Mouse (Mus musculus): ENCODE measurements around the gene Olfml3. TPM values are rescaled to one million over a fixed set of nuclear protein-coding genes. Genes with fewer than 3 reads are reported as not detected.

Gene Olfml3
- polyA plus RNA-seq, 1 experiment: 15.3 TPM

- no peak for TF ChIP-seq REST (IDR thresholded peaks at IDR 0.05; ENCODE audit: insufficient read depth, insufficient read length)
- TF ChIP-seq USF1 (IDR thresholded peaks at IDR 0.05; ENCODE audit: low read depth): no peak
- TF ChIP-seq SRF (IDR thresholded peaks at IDR 0.05; ENCODE audit: control insufficient read depth, insufficient read length, low read depth): no peak
- no peak for TF ChIP-seq MYOD1 (IDR thresholded peaks at IDR 0.05; ENCODE audit: control insufficient read depth in 1 of 3, insufficient read length in 2 of 3, low read depth in 2 of 3)
- TF ChIP-seq MYOG (IDR thresholded peaks at IDR 0.05; ENCODE audit: control insufficient read depth in 1 of 3, insufficient read depth in 1 of 3, insufficient read length in 2 of 3, low read depth in 2 of 3): no peak
- no peak for TF ChIP-seq CEBPB (IDR thresholded peaks at IDR 0.05; ENCODE audit: insufficient read depth, poor library complexity, severe bottlenecking)
- no peak for TF ChIP-seq POLR2A (IDR thresholded peaks at IDR 0.05; ENCODE audit: insufficient read length, low read depth)
- TF ChIP-seq POLR2AphosphoS2 (IDR thresholded peaks at IDR 0.05; ENCODE audit: insufficient read length, low read depth): no peak
- no peak for TF ChIP-seq E2F4 (IDR thresholded peaks at IDR 0.05; ENCODE audit: insufficient read depth)
- no peak for TF ChIP-seq TCF12 (IDR thresholded peaks at IDR 0.05; ENCODE audit: insufficient read depth, poor library complexity, severe bottlenecking)
- TF ChIP-seq TCF3 (IDR thresholded peaks at IDR 0.05; ENCODE audit: insufficient read length, low read depth): no peak
- no peaks in the 10 kb centered on the region for H3K36me3 ChIP-seq (ENCODE audit: control insufficient read depth, insufficient read depth)
- no peak overlapping the region for H3K4me3 ChIP-seq
- no peak overlapping the region for H3ac ChIP-seq (ENCODE audit: control insufficient read depth, insufficient read length)
- no peak overlapping the region for H3K4me2 ChIP-seq (ENCODE audit: low read depth)
- no peaks in the 10 kb centered on the region for H3K79me2 ChIP-seq (ENCODE audit: control insufficient read depth, insufficient read depth)
- H3K27me3 ChIP-seq (ENCODE audit: control insufficient read depth, insufficient read depth, insufficient read length): no peaks in the 10 kb centered on the region
Observed at GRCm38 (mm10) chr3:103724137-103724536, 13.7 kb downstream of the Olfml3 start.

DNA sequence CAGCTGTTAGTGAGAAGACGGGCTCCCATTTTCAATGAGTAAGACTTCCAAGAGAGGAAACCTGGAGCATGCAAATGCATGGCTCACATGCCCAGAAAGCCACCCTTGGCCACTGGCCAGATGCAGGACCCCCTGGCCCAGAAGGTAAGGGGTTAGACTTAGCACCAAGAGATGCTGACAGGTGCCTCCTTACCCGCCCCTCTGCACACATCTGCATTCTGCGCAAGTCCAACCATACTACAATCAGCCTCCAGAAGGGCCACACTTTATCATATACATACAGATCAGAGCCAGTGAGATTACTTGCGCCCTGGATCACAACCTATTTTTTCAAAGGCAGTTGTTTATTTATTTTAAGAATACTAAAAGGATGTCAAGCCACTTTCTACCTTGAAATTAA, 19.1 kb downstream of the Olfml3 start:
- Histone ChIP-seq H3K4me3 (no peak overlapping the region), H3K27me3 (ENCODE audit: control insufficient read depth, insufficient read depth, insufficient read length) (no peaks in the 10 kb centered on the region)
- TF ChIP-seq SRF (IDR thresholded peaks at IDR 0.05; ENCODE audit: control insufficient read depth, insufficient read length, low read depth) (no peak), USF1 (IDR thresholded peaks at IDR 0.05; ENCODE audit: low read depth) (no peak), MYOG (IDR thresholded peaks at IDR 0.05; ENCODE audit: control insufficient read depth in 1 of 3, insufficient read depth in 1 of 3, insufficient read length in 2 of 3, low read depth in 2 of 3) (no peak), POLR2A (IDR thresholded peaks at IDR 0.05; ENCODE audit: insufficient read length, low read depth) (no peak), TCF3 (IDR thresholded peaks at IDR 0.05; ENCODE audit: insufficient read length, low read depth) (no peak), TCF12 (IDR thresholded peaks at IDR 0.05; ENCODE audit: insufficient read depth, poor library complexity, severe bottlenecking) (no peak), MAX (IDR thresholded peaks at IDR 0.05; ENCODE audit: low read depth) (no peak), REST (IDR thresholded peaks at IDR 0.05; ENCODE audit: insufficient read depth, insufficient read length) (no peak), CEBPB (IDR thresholded peaks at IDR 0.05; ENCODE audit: insufficient read depth, poor library complexity, severe bottlenecking) (no peak), MYOD1 (IDR thresholded peaks at IDR 0.05; ENCODE audit: control insufficient read depth in 1 of 3, insufficient read length in 2 of 3, low read depth in 2 of 3) (no peak), POLR2AphosphoS2 (IDR thresholded peaks at IDR 0.05; ENCODE audit: insufficient read length, low read depth) (no peak), E2F4 (IDR thresholded peaks at IDR 0.05; ENCODE audit: insufficient read depth) (no peak)

GRCm38 (mm10) chr3:103716774-103717760, 20.7 kb downstream of the Olfml3 start:
- Histone ChIP-seq H3K4me3 (no peak overlapping the region), H3K79me2 (ENCODE audit: control insufficient read depth, insufficient read depth) (no peaks in the 10 kb centered on the region), H3K4me2 (ENCODE audit: low read depth) (peak overlapping the region; percentile 47), H3K36me3 (ENCODE audit: control insufficient read depth, insufficient read depth) (no peaks in the 10 kb centered on the region), H3ac (ENCODE audit: control insufficient read depth, insufficient read length) (no peak overlapping the region), H3K27me3 (ENCODE audit: control insufficient read depth, insufficient read depth, insufficient read length) (no peaks in the 10 kb centered on the region)
- peak in 2 of 3 experiments; percentile 3 to 16 for TF ChIP-seq MYOD1 (IDR thresholded peaks at IDR 0.05; ENCODE audit: control insufficient read depth in 1 of 3, insufficient read length in 2 of 3, low read depth in 2 of 3)
- no peak for TF ChIP-seq REST (IDR thresholded peaks at IDR 0.05; ENCODE audit: insufficient read depth, insufficient read length)

More for the DNA sequence above, 19.1 kb downstream of the Olfml3 start:
- Histone ChIP-seq H3K79me2 (ENCODE audit: control insufficient read depth, insufficient read depth) (no peaks in the 10 kb centered on the region), H3K36me3 (ENCODE audit: control insufficient read depth, insufficient read depth) (no peaks in the 10 kb centered on the region), H3K4me2 (ENCODE audit: low read depth) (no peak overlapping the region), H3ac (ENCODE audit: control insufficient read depth, insufficient read length) (no peak overlapping the region)

DNA sequence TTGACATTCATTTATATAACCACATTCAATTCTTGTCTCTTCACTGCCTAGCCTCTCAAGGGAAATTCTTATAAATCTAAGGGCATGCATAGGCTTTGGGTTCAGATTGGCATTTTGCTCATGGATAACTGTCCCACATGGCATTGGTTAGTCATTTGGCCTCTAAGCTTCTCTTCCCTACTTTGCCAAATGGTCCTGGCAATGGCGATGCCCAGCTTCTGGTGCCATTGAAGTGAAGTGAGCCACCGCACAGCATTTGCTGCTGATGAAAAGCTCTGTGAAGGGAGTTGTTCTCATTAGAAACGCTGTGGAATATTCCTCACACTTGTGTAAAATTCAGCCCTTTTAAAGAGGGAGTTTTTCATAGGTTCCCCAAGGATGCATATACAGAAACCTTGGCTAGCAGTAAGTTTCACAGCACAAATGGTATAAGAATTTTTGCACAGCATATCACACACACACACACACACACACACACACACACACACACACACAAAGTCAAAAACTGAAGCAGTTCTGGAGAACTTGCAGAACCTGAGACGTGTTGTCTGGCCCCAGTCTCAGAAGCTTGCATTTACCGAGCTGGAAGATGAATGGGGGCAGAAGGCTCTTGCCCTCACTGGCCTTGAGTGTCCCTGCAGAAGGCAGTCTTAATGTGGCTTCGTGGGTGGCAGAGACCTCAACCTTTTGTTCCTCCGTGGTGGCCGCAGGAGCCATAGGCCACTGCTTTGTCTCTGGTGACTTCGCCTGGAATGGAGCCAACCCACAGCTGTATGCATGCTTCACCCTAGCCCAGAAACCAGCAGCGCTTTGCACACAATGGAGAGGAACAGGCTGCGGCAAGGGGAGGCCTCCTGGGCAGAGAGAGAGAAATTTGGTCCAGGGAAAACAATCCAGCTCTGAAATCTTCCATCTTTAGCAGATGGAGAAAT, 21.8 kb downstream of the Olfml3 start:
- Histone ChIP-seq H3K4me2 (ENCODE audit: low read depth) (peak overlapping the region; percentile 47), H3K27me3 (ENCODE audit: control insufficient read depth, insufficient read depth, insufficient read length) (no peaks in the 10 kb centered on the region), H3K4me3 (no peak overlapping the region), H3K79me2 (ENCODE audit: control insufficient read depth, insufficient read depth) (no peaks in the 10 kb centered on the region), H3ac (ENCODE audit: control insufficient read depth, insufficient read length) (no peak overlapping the region), H3K36me3 (ENCODE audit: control insufficient read depth, insufficient read depth) (no peaks in the 10 kb centered on the region)
- TF ChIP-seq MYOG (IDR thresholded peaks at IDR 0.05; ENCODE audit: control insufficient read depth in 1 of 3, insufficient read depth in 1 of 3, insufficient read length in 2 of 3, low read depth in 2 of 3) (peak in 1 of 3 experiments; percentile 33), SRF (IDR thresholded peaks at IDR 0.05; ENCODE audit: control insufficient read depth, insufficient read length, low read depth) (no peak), POLR2AphosphoS2 (IDR thresholded peaks at IDR 0.05; ENCODE audit: insufficient read length, low read depth) (no peak), MYOD1 (IDR thresholded peaks at IDR 0.05; ENCODE audit: control insufficient read depth in 1 of 3, insufficient read length in 2 of 3, low read depth in 2 of 3) (peak in 1 of 3 experiments; percentile 34), POLR2A (IDR thresholded peaks at IDR 0.05; ENCODE audit: insufficient read length, low read depth) (no peak), USF1 (IDR thresholded peaks at IDR 0.05; ENCODE audit: low read depth) (no peak), CEBPB (IDR thresholded peaks at IDR 0.05; ENCODE audit: insufficient read depth, poor library complexity, severe bottlenecking) (no peak), TCF12 (IDR thresholded peaks at IDR 0.05; ENCODE audit: insufficient read depth, poor library complexity, severe bottlenecking) (no peak), REST (IDR thresholded peaks at IDR 0.05; ENCODE audit: insufficient read depth, insufficient read length) (no peak)
